Mouse (Mus musculus) intestine, embryonic 14.5 days (tissue): ENCODE data around the gene Opn4. TPM values are rescaled to one million over a fixed set of nuclear protein-coding genes. Genes with fewer than 3 reads are reported as not detected.

Experiments used
- ATAC-seq: fragments of 200-750 bp; cut with Nextera tagmentation; replicated peaks from 2 replicates; pipeline ENCODE4 v1.8.0; 2017; ENCODE audit warnings: low read depth, moderate number of reproducible peaks, moderate TSS enrichment, moderate library complexity; ENCODE audit not compliant: low FRiP score, low TSS enrichment
- DNase-seq: peaks from one replicate; pipeline ENCODE4 v3.0.0-alpha.2; 2018; ENCODE audit warnings: low spot score
- H3K27ac ChIP-seq: fragments of 300-500 bp; sonication (generic); 2 replicates; pipeline ENCODE4 v1.5.1; 2014; ENCODE audit warnings: low read depth, mild to moderate bottlenecking, control low read depth
- H3K27me3 ChIP-seq: fragments of 300-500 bp; sonication (generic); replicated peaks from 2 replicates; pipeline ENCODE4 v1.6.1; 2014; ENCODE audit warnings: low read length, control low read depth; ENCODE audit not compliant: control insufficient read depth, insufficient read depth
- H3K36me3 ChIP-seq: fragments of 300-500 bp; sonication (generic); 2 replicates; pipeline ENCODE4 v1.6.1; 2014; ENCODE audit warnings: low read length, control low read depth; ENCODE audit not compliant: control insufficient read depth, insufficient read depth
- H3K4me1 ChIP-seq: fragments of 300-500 bp; sonication (generic); replicated peaks from 2 replicates; pipeline ENCODE4 v1.6.1; 2014; ENCODE audit warnings: low read length, control low read depth, mixed read lengths; ENCODE audit not compliant: control insufficient read depth, insufficient read depth
- H3K4me2 ChIP-seq: fragments of 300-500 bp; sonication (generic); 2 replicates; pipeline ENCODE4 v1.6.1; 2014; ENCODE audit warnings: low read length
- H3K4me3 ChIP-seq: fragments of 300-500 bp; sonication (generic); 2 replicates; pipeline ENCODE4 v1.5.1; 2014; ENCODE audit warnings: low read depth, low read length, control low read depth, mixed read lengths
- H3K9ac ChIP-seq: fragments of 300-500 bp; sonication (generic); 2 replicates; pipeline ENCODE4 v1.6.1; 2014; ENCODE audit warnings: mild to moderate bottlenecking, low read length
- H3K9me3 ChIP-seq: fragments of 300-500 bp; sonication (generic); 2 replicates; pipeline ENCODE4 v1.6.1; 2016; ENCODE audit warnings: low read length, control low read depth; ENCODE audit not compliant: control insufficient read depth
- WGBS: fragments of 180-500 bp; shearing (Covaris S2); extraction: QIAGEN DNeasy Blood & Tissue Kit; methylation state at CpG from one replicate; pipeline ENCODE4 v1.1.7; 2014; 5-methylcytosine and 5-hydroxymethylcytosine counted together
- polyA plus RNA-seq: library from polyadenylated mRNA; unstranded; fragments of >200 nt; fragmentation: Nextera tagmentation; extraction: Ambion mirVana; gene quantifications from 2 replicates; pipeline ENCODE4 v1.2.1, GENCODE M21; 2014

The Opn4 gene
- polyA plus RNA-seq, 1 experiment from 2014 or later, result not detected

DNA sequence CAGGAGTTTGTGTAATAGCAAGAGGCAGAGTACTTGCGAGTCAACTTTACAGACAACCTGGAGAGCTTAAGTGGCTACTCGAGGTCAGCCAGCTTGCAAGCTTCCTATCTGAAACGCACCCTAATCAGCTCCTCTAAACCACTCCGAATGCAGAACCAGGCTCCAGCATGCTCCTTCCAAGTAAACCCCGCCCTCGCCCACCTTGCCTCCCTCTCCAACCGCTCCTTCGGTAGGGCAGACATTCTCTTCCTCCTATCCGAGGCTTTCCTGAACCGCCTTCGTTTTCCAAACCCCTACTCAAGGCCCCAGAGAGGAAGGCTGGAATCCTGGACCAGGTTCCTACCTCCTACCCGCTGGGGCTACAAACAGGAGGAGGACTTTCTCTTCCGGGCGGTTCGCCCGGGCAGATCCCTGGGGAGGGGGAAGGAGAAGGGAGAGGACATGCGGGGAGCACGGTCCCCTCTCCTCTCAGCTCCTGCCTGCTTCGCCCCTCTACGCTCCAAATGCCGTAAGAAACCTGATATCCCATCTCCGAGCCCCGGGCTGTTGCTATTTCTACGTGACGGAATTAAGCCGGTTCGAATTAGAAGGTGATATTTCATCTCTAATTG, 51.4 kb downstream of the Opn4 start:
- no peaks in the 10 kb centered on the region for H3K36me3 ChIP-seq
- ATAC-seq, result peak; percentile 62
- 0 out of 2 replicates have a peak, but pooled peaks cover 4% of the 10 kb centered on the region for H3K27me3 ChIP-seq
- no peaks in the 10 kb centered on the region for H3K9me3 ChIP-seq
- peak overlapping the region; percentile 70 for H3K4me3 ChIP-seq
- peak; percentile 86 for DNase-seq
- WGBS, result under 1% methylated on average over 27 of the region's 27 CpGs
- H3K27ac ChIP-seq, result peak overlapping the region; percentile 87
- H3K4me2 ChIP-seq, result peak overlapping the region; percentile 74
- peaks cover 21% of the 10 kb centered on the region for H3K4me1 ChIP-seq
- peak overlapping the region; percentile 76 for H3K9ac ChIP-seq

DNA sequence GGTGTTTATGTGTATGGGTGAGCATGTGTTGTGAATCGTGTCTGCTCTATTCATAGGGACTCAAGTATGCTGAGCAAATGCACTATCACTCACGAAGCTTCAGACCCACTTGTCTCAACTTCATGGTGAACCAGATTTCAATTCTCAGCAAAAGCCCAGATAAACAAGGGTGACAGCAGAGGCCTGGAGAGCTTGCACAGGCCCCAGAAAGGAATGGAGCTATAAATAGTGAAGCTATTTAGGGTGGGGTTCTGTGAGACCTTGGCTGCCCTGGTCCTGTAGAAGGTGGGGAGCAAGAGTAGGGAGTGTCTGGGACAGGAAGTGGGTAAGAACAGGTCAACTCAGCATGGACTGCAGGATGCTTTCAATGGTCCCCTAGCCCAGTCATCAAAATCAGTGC, 55.4 kb downstream of the Opn4 start:
- Histone ChIP-seq H3K4me1 (peaks cover 29% of the 10 kb centered on the region), H3K9me3 (no peaks in the 10 kb centered on the region), H3K27ac (peak overlapping the region; percentile 40; the same call in 1 of the 2 replicates), H3K27me3 (no peaks in the 10 kb centered on the region), H3K36me3 (no peaks in the 10 kb centered on the region), H3K4me2 (no peak overlapping the region), H3K9ac (no peak overlapping the region), H3K4me3 (no peak overlapping the region)
- no peak for ATAC-seq
- DNase-seq, result no peak
- 22% methylated on average over 2 of the region's 2 CpGs for WGBS

DNA sequence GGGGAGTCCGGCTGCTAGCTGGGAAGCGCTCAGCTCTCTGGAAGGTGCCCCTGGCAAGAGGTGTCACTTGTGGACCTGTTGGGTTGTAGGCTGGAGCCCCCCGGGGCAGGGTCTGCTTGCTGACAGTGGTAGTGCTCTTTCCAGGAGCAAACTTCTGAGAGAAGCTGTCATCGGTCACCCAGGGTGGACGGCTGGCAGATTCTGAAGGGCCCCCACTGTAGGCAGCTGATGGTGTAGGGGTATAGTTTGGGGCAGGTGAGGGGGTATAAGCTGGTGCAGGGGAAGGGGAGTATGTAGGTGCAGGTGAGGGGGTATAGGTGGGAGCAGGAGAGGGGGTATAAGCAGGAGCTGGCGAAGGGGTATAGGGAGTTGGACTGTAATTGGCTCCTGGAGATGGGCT, 55.9 kb downstream of the Opn4 start:
- Histone ChIP-seq H3K9me3 (no peaks in the 10 kb centered on the region), H3K9ac (no peak overlapping the region), H3K36me3 (no peaks in the 10 kb centered on the region), H3K27ac (peak overlapping the region; percentile 40; the same call in 1 of the 2 replicates), H3K4me2 (no peak overlapping the region), H3K4me3 (no peak overlapping the region), H3K4me1 (peaks cover 27% of the 10 kb centered on the region), H3K27me3 (no peaks in the 10 kb centered on the region)
- DNase-seq (no peak), ATAC-seq (no peak)
- WGBS, result 85% methylated on average over 6 of the region's 6 CpGs

DNA sequence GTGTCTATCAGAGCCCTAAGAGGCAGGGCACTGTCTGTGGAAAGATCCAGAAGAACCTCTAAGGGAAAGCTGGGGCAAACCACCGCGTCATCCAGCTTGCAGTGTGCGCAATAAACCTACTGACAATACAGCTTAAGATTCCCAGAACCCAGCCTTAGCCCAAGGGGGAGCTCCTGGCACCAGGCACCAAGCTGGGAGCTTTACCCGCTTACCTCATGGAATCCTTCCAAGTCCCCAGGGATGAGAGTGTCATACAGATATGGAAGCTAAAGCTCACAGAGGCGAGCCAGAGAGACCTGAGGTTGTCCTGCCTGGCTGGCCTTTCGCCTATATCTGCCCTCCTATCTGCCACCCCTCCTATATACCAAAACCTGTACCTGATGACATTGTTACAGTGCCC, 56.3 kb downstream of the Opn4 start:
- no peaks in the 10 kb centered on the region for H3K9me3 ChIP-seq
- H3K4me3 ChIP-seq, result no peak overlapping the region
- peak overlapping the region; percentile 40; the same call in 1 of the 2 replicates for H3K27ac ChIP-seq
- no peak for DNase-seq
- ATAC-seq, result no peak
- H3K9ac ChIP-seq, result no peak overlapping the region
- peaks cover 27% of the 10 kb centered on the region for H3K4me1 ChIP-seq
- H3K36me3 ChIP-seq, result no peaks in the 10 kb centered on the region
- 79% methylated on average over 6 of the region's 6 CpGs for WGBS
- H3K27me3 ChIP-seq, result no peaks in the 10 kb centered on the region
- H3K4me2 ChIP-seq, result no peak overlapping the region

DNA sequence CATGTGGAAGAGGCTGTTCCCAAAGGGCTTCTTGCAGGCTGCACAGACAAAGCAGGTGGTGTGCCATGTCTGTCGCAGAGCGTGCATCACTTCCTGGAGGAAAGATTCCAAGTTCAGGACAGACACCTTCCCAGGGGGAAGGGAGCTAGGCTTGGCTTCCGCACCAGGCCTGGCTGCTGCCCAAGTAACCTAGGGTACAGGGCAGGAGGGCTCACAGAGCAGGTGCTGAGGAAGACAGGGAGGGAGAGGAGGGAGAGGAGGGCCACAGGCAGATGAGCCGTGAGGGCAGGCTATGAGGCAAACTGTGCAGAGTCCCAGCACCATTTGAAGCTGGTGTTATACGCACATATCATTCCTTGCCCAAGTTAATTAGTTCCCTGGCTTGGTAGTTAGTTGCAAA, 58.0 kb downstream of the Opn4 start:
- no peaks in the 10 kb centered on the region for H3K9me3 ChIP-seq
- peak overlapping the region; percentile 88; the same call in 1 of the 2 replicates for H3K27ac ChIP-seq
- no peak overlapping the region for H3K4me3 ChIP-seq
- no peak for DNase-seq
- no peak for ATAC-seq
- WGBS, result 74% methylated on average over 5 of the region's 5 CpGs
- no peaks in the 10 kb centered on the region for H3K36me3 ChIP-seq
- no peaks in the 10 kb centered on the region for H3K27me3 ChIP-seq
- H3K4me2 ChIP-seq, result no peak overlapping the region
- peaks cover 22% of the 10 kb centered on the region for H3K4me1 ChIP-seq
- no peak overlapping the region for H3K9ac ChIP-seq

DNA sequence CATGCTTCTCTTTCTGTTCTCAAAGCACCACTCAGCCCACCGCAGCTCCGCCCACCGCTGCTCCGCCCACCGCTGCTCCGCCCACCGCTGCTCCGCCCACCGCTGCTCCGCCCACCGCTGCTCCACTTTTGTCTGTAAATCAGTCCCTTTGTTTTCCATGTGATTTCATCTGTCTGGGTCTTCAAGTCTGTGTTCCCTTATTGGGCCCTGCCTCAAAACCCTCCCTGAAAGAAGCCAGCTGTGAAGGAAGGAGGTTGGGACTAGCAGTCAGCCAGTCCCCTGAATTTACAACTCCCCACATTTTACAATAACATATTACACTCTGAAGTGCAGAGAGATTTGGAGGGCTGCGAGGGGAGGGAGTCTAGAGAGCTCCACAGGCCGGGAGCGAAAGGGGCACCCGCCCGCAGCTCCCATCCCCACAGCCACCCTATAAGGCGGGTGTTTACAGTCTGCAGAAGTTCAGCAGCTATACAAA, 59.2 kb downstream of the Opn4 start:
- WGBS, result 17% methylated on average over 16 of the region's 17 CpGs
- Histone ChIP-seq H3K4me3 (no peak overlapping the region), H3K27ac (peak overlapping the region; percentile 88), H3K4me1 (peaks cover 22% of the 10 kb centered on the region), H3K9me3 (no peaks in the 10 kb centered on the region), H3K36me3 (no peaks in the 10 kb centered on the region), H3K9ac (no peak overlapping the region), H3K27me3 (no peaks in the 10 kb centered on the region), H3K4me2 (peak overlapping the region; percentile 31)
- DNase-seq, result peak; percentile 78
- peak; percentile 78 for ATAC-seq

Other genes starting within 250 kb of the Opn4 start
- gene Fam25c, start 244.7 kb downstream of the Opn4 start, polyA plus RNA-seq, result not detected in 2 replicates
- 45.5 and 49.5 TPM in 2 replicates for gene Sncg, start 225.4 kb downstream of the Opn4 start, polyA plus RNA-seq
- 8.1 and 8.2 TPM in 2 replicates for gene Mmrn2, start 224.7 kb downstream of the Opn4 start, polyA plus RNA-seq
- gene Bmpr1a, start 96.8 kb downstream of the Opn4 start, polyA plus RNA-seq, result 56.7 and 56.8 TPM in 2 replicates
- not detected in 2 replicates for gene 9230112D13Rik, start 77.3 kb downstream of the Opn4 start, polyA plus RNA-seq
- gene Ldb3, start 11.5 kb downstream of the Opn4 start, polyA plus RNA-seq, result 1.6 and 2.0 TPM in 2 replicates
- 29.4 and 29.7 TPM in 2 replicates for gene Wapl, start 73.8 kb upstream of the Opn4 start, polyA plus RNA-seq
- 0.34 and 0.49 TPM in 2 replicates for gene Grid1, start 220.0 kb upstream of the Opn4 start, polyA plus RNA-seq